Mouse (Mus musculus) lung, postnatal 10 days (tissue): Measurements from ENCODE around the gene Sort1.

ENCODE experiments used
- DNase-seq: peaks from one replicate; pipeline ENCODE4 v3.0.0; 2021

Sort1 gene

GRCm38 (mm10) chr3:108328441-108328841 is 44.6 kb downstream of the Sort1 start:
- DNase-seq = peak; percentile 89

- DNase-seq = no peak
Measured at GRCm38 (mm10) chr3:108330812-108331211, 46.9 kb downstream of the Sort1 start.

GRCm38 (mm10) chr3:108336878-108337277 is 53.0 kb downstream of the Sort1 start:
- no peak for DNase-seq

GRCm38 (mm10) chr3:108341040-108341439 is 57.2 kb downstream of the Sort1 start:
- no peak for DNase-seq

GRCm38 (mm10) chr3:108342185-108342584 is 58.3 kb downstream of the Sort1 start:
- DNase-seq = peak; percentile 79

GRCm38 (mm10) chr3:108345855-108346254 is 62.0 kb downstream of the Sort1 start:
- no peak for DNase-seq

- no peak for DNase-seq
Measured at GRCm38 (mm10) chr3:108348376-108348775, 64.5 kb downstream of the Sort1 start.

GRCm38 (mm10) chr3:108355245-108355644 is 71.4 kb downstream of the Sort1 start:
- DNase-seq = no peak

- no peak for DNase-seq
Measured at GRCm38 (mm10) chr3:108357051-108357450, 73.2 kb downstream of the Sort1 start.

- no peak for DNase-seq
Measured at GRCm38 (mm10) chr3:108358445-108358844, 74.6 kb downstream of the Sort1 start.

GRCm38 (mm10) chr3:108360894-108361293 is 77.0 kb downstream of the Sort1 start:
- no peak for DNase-seq

GRCm38 (mm10) chr3:108363626-108364025 is 79.7 kb downstream of the Sort1 start:
- DNase-seq = peak; percentile 19

- no peak for DNase-seq
Measured at GRCm38 (mm10) chr3:108364270-108364995, 80.6 kb downstream of the Sort1 start, which contains the start of gene Mybphl. Gene Mybphl (plus strand): TSS chr3:108364911.

- DNase-seq = peak; percentile 29
Measured at GRCm38 (mm10) chr3:108367173-108367572, 83.3 kb downstream of the Sort1 start.

- DNase-seq = no peak
Measured at GRCm38 (mm10) chr3:108367828-108368227, 83.9 kb downstream of the Sort1 start.

- DNase-seq = no peak
Measured at GRCm38 (mm10) chr3:108368721-108369120, 84.8 kb downstream of the Sort1 start.

- peak; percentile 66 for DNase-seq
Measured at GRCm38 (mm10) chr3:108372274-108372673, 88.4 kb downstream of the Sort1 start.

- DNase-seq = no peak
Measured at GRCm38 (mm10) chr3:108372691-108373090, 88.8 kb downstream of the Sort1 start.

- no peak for DNase-seq
Measured at GRCm38 (mm10) chr3:108378875-108379663, 95.2 kb downstream of the Sort1 start.

GRCm38 (mm10) chr3:108380695-108381094 is 96.8 kb downstream of the Sort1 start:
- no peak for DNase-seq

GRCm38 (mm10) chr3:108381945-108382875 is 98.3 kb downstream of the Sort1 start:
- DNase-seq = no peak

- DNase-seq = peak; percentile 97
Measured at GRCm38 (mm10) chr3:108383485-108384354, 99.8 kb downstream of the Sort1 start, which contains the start of gene Psrc1. Gene Psrc1 (plus strand): TSS chr3:108383839.
